Mouse (Mus musculus): ENCODE results near the gene Slc26a11. TPM values are rescaled to one million over a fixed set of nuclear protein-coding genes. Genes with fewer than 3 reads are reported as not detected.

Slc26a11 gene
- polyA plus RNA-seq, 1 experiment = 5.5 TPM

DNA sequence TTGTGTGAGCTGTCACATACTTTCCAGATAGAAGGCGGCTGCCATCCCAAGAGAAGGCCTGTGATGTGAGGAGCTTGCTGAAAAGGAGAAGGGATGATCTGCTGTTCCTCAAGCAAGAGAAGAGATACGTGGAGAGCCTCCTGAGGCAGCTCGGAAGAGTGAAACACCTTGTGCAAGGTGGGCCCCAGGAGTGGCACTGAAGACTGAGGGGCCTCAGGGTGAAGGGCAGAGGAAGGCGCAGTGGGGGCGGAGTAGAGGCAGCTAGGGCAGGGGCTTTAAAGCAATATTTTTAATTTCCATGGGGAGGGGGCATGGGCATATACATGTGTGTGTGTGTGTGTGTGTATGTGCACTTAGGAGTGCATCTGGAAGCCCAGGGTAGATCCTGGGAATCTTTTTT, 72.6 kb downstream of the Slc26a11 start:
- no peak for TF ChIP-seq CTCF (IDR thresholded peaks at IDR 0.05; ENCODE audit: control insufficient read depth, insufficient read depth, insufficient replicate concordance, low read depth, low read length)
- no peak for TF ChIP-seq POLR2A (IDR thresholded peaks at IDR 0.05; ENCODE audit: control insufficient read depth, low read depth, low read length)
- Histone ChIP-seq H3K27me3 (ENCODE audit: control insufficient read depth, insufficient read depth, low read length) (no peaks in the 10 kb centered on the region), H3K4me3 (ENCODE audit: control insufficient read depth, low read depth, low read length) (no peak overlapping the region), H3K27ac (ENCODE audit: control insufficient read depth, insufficient read depth, low read depth, low read length) (no peak overlapping the region), H3K36me3 (ENCODE audit: control insufficient read depth, insufficient read depth, low read length) (no peaks in the 10 kb centered on the region), H3K4me1 (ENCODE audit: control insufficient read depth, insufficient read depth, low read length) (no peaks in the 10 kb centered on the region)

DNA sequence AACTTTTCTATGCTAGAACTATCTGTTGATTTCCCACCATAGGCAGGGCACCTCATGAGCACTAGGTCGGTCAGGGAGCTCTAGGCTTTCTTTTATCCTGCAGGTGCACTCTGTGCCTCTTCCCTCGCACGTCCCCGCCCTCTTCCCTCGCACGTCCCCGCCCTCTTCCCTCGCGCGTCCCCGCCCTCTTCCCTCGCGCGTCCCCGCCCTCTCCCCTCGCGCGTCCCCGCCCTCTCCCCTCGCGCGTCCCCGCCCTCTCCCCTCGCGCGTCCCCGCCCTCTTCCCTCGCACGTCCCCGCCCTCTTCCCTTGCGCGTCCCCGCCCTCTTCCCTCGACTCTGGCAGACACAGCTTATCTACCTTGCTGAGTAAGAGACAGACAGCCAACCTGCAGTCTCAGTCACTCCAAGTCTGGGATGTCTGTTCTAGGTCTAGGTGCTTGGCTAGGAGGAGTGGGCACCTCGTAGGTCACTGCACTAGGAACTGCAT, 73.3 kb downstream of the Slc26a11 start:
- no peak overlapping the region for H3K27ac ChIP-seq (ENCODE audit: control insufficient read depth, insufficient read depth, low read depth, low read length)
- H3K27me3 ChIP-seq (ENCODE audit: control insufficient read depth, insufficient read depth, low read length) = no peaks in the 10 kb centered on the region
- H3K36me3 ChIP-seq (ENCODE audit: control insufficient read depth, insufficient read depth, low read length) = no peaks in the 10 kb centered on the region
- H3K4me1 ChIP-seq (ENCODE audit: control insufficient read depth, insufficient read depth, low read length) = no peaks in the 10 kb centered on the region
- H3K4me3 ChIP-seq (ENCODE audit: control insufficient read depth, low read depth, low read length) = no peak overlapping the region
- TF ChIP-seq CTCF (IDR thresholded peaks at IDR 0.05; ENCODE audit: control insufficient read depth, insufficient read depth, insufficient replicate concordance, low read depth, low read length) (no peak), POLR2A (IDR thresholded peaks at IDR 0.05; ENCODE audit: control insufficient read depth, low read depth, low read length) (no peak)

Other genes starting within 250 kb of the Slc26a11 start
- gene Tbc1d16, start 127.1 kb upstream of the Slc26a11 start, polyA plus RNA-seq (2012; rRNA removed) = 1.1 and 1.2 TPM in 2 replicates
- 73.2 and 78.5 TPM in 2 replicates for gene Ccdc40, start 127.0 kb upstream of the Slc26a11 start, polyA plus RNA-seq (2012; rRNA removed)
- 41.9 and 46.2 TPM in 2 replicates for gene Gaa, start 87.7 kb upstream of the Slc26a11 start, polyA plus RNA-seq (2012; rRNA removed)
- gene Eif4a3, start 55.5 kb upstream of the Slc26a11 start, polyA plus RNA-seq (2012; rRNA removed) = 73.6 and 81.2 TPM in 2 replicates
- 0.44 and 0.76 TPM in 2 replicates for gene Card14, start 47.8 kb upstream of the Slc26a11 start, polyA plus RNA-seq (2012; rRNA removed)
- 11.4 and 13.8 TPM in 2 replicates for gene Sgsh, start within 50 bp of the Slc26a11 start, polyA plus RNA-seq (2012; rRNA removed)
- gene Rnf213, start 37.5 kb downstream of the Slc26a11 start, polyA plus RNA-seq (2012; rRNA removed) = 3.9 and 4.5 TPM in 2 replicates
- gene Endov, start 135.8 kb downstream of the Slc26a11 start, polyA plus RNA-seq (2012; rRNA removed) = 11.4 and 12.8 TPM in 2 replicates
- gene Nptx1, start 192.2 kb downstream of the Slc26a11 start, polyA plus RNA-seq (2012; rRNA removed) = 0.22 and 0.29 TPM in 2 replicates
- 25.4 and 28.8 TPM in 2 replicates for gene Rptor, start 247.3 kb downstream of the Slc26a11 start, polyA plus RNA-seq (2012; rRNA removed)